Mouse (Mus musculus): ENCODE data around the gene Pfkm.

Gene Pfkm

DNA sequence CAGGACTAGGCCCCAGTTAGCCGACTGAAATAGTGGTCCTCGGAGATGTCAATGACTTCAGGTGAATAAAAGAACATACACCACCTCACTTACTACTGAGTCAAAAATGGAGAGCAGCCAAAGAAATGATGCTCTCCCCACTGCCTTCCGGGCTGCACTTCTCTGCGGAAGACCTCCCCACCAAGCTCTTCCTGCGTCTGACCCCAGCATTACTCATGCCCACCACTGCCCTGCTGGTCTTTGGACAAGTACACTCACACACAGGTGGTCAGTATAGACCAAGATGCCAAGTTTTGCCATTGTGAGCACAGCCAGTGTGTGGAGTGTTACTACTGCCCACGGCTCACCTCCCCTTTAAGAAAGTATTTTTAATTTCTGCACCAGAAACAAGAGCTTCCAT, 10.0 kb downstream of the Pfkm start:
- no peak for DNase-seq

GRCm38 (mm10) chr15:98106506-98106905, 14.1 kb downstream of the Pfkm start:
- DNase-seq = no peak

- no peak for DNase-seq
Observed at GRCm38 (mm10) chr15:98107230-98107629, 14.8 kb downstream of the Pfkm start.

GRCm38 (mm10) chr15:98107703-98108296, 15.4 kb downstream of the Pfkm start:
- DNase-seq = no peak

- peak; percentile 44 to 59 for DNase-seq
Observed at GRCm38 (mm10) chr15:98108297-98109152, 16.1 kb downstream of the Pfkm start.

- no peak for DNase-seq
Observed at GRCm38 (mm10) chr15:98111791-98112190, 19.4 kb downstream of the Pfkm start.

GRCm38 (mm10) chr15:98114098-98114851, 21.9 kb downstream of the Pfkm start:
- DNase-seq = no peak

- DNase-seq = no peak
Observed at GRCm38 (mm10) chr15:98114852-98115778, 22.7 kb downstream of the Pfkm start.

DNA sequence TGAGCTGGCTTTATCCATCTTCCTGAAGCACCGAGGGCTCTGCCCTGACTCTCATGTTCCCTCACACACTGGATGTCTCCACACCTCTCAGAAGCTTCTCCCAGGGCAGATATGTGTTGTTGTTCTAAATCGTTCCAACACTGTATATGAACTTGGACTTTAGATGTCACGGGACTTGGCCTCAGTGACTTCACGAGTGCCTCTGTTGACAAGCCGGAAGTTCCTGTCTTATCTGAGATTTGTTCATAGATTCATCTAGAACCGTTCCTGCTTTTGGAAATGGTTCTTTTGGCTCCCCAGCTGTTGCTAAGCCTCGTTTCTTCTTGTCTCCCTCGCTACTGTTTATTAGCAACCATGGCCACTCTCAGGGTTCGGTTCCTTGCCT, 23.4 kb downstream of the Pfkm start:
- no peak for DNase-seq

DNA sequence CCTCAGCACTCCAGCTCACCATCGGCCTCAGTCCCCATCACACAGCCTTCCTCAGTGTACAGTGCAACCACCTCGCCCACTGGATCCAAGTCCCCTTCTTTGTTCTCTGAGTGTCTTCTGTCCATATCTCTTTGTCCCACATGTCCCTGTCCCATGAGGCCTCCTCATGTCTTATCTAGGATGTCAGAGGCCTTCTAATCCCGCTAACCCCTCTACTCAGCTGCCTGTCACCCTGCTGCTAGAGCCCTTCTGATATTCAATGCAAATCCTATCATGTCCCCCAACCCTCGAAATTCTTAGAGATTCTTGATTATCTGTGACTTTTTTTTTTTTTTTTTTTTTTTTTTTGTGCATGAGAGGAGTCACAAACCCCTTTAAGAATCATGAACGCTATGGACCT, 23.9 kb downstream of the Pfkm start:
- no peak for DNase-seq

DNA sequence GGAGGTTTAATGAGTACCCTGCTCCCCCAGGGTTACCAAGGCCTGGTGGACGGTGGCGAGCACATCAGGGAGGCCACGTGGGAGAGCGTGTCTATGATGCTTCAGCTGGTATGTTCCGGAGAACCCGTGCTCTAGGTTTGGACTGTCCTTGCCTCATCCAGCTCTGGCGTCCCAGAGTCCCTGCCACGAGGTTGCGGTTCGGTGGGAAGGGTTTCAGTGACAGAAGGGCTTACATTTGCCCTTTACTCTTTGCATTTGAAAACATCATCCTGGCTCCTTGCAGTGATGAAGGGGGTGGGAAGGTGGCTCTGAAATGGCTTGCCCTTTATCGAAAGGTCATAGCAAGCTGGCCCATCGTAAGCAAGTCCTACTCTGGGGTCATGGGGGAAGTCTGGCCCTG, 27.0 kb downstream of the Pfkm start:
- DNase-seq = no peak

GRCm38 (mm10) chr15:98120831-98121230, 28.4 kb downstream of the Pfkm start:
- no peak for DNase-seq

DNA sequence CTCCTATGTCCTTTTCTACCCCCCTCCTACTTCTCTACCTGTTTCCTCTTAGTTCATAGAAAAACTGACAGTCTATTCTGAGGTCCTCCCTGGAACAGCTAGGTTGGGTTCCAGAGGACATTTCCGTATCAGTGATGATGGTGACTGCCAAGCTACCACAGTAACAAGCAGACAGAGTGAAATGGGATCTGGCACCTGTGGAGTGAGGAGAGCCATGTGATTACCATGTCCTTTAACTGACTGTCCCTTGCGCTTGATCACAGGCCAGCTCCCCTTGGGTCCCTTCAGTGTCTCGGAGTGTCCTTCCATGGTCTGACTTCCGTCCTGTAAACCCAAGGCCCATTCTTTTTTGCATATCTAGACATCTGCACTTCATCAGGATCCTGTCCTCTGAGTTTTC, 38.6 kb downstream of the Pfkm start:
- no peak for DNase-seq

GRCm38 (mm10) chr15:98131451-98131850, 39.1 kb downstream of the Pfkm start:
- DNase-seq = no peak

DNA sequence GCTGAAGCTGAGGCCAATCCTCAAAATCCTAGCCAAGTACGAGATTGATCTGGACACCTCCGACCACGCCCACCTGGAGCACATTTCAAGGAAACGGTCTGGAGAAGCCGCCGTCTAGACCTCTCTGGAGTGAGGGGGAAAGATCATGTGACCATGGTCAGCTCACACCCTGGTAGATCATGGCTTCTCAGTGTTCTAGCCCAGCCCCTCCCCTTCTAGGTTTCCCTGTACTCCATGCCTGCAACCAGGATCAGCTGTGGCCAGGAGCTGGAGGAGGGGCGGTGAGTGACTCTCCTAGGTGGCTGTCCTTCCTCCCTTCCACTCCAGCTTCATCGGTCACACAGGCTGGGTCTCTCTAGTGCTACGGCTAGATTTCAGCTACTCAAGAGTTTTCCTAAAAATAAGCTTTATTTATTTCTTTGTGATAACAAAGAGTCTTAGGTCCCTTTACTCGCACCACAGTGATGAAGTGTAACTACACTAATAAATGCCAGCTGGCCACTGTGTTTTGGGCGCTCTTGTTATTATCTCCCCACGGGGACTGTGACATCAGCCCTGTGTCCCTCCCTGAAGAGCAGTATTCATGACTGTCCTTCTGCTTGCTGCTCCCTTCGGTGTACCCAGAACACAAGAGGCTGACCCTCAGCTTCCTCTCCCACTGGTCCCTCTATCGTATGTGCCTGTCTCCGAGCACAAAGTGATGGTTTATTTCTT, 39.7 kb downstream of the Pfkm start:
- DNase-seq = no peak

DNA sequence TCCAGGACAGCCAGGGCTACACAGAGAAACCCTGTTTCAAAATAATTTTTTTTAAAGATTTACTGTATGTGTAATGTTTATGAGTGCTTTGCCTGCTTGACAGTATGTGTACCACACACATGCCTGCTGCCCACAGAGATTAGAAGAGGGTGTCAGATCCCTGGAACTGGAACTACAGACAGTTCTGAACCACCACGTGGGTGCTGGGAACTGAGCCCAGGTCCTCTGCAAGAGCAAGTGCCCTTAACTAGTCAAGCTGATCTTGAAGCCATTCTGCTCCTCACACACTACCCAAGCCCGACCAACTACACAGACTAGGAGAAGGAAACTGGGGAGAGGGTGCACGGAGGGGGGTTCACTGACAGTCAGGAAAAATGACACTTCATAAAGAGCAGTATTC, 41.1 kb downstream of the Pfkm start:
- no peak for DNase-seq

DNA sequence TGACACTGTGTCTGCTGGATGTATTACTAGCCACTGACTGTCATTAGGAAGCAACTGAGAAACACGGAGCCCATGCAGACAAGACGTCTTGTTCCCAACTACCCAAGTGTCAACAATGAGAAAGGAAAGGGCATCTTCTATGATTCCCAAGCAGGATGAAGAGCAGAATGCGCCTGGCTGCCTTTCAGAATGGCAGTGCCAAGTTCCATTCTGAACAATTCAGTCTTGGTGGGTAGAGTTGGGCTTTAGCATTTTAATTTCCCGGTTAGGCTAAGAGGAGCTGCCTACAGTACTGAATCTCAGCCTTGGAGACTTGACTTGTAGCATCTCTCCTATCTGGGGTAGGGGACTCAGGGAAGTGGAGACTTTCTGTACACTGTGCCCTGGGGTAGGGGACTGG, 41.6 kb downstream of the Pfkm start:
- DNase-seq = no peak

DNA sequence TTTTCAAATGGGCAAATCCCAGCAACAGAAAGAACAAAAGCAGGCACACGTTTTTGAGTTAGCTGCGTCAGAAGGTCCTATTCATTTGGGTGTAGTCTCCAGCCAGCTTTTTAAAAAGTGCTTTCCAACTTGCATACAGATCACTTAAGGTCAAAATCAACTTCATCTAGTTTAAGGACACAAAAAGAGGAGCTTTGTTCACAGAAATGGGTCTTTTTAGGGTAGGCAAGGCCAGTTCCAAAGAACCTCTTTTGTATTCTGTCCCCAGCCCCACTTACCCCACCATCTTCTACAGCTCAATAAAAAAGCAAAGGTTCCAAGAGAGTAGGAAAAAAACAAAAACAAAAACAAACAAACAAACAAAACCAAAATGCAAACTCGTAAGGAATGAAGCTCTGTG, 42.3 kb downstream of the Pfkm start:
- no peak for DNase-seq

GRCm38 (mm10) chr15:98135671-98136070, 43.3 kb downstream of the Pfkm start:
- no peak for DNase-seq

DNA sequence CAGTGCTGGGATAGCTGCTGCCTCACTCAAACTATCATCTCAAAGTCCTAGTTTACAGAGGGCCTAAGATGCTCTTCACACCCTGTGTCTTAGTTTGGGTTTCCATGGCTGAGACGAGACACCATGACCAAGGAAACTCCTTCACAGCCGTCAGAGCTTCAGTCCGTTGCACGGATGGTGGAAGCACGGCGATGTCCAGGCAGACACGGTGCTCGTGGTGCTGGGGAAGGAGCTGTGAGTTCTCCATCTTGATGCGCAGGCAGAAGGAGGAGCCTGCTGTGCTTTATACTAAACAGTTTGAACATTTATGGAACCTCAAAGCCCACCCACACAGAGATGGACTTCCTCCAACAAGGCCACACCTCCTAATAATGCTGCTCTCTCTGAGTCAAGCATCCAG, 44.5 kb downstream of the Pfkm start:
- no peak for DNase-seq

DNA sequence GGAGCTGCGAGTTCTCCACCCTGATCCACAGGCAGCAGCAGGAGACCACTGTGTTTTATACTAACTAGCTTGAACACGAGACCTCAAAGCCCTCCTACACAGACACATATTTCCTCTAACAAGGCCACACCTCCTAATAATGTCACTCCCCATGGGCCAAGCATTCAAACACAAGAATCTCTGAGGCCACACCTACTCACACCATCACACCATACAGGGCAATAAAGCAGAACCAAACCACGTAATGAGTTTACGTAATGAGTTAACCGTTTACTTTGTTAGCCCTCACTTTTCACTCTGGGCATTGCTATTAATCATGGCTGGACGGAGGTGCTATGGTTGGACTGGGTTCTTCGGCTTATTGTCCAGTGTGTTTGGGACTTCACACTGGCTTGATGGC, 47.4 kb downstream of the Pfkm start:
- DNase-seq = no peak

DNA sequence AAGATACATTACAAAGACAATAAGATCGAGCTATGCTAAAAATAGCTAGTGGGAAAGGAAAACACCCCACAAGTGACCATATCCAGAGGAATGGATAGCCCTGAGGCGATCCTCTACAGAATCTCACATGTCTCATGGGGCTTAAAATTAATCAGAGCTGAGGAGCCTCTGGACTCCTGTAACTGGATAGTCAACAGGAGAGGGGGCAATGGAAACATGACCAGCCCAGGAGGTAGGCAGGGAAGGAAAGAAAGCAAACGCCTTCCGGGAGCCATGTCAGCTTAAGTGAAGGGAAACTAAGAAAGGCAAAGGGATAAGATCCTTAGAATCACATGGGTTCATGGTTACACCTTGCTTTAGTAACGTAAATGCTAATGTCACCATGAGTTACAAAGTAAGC, 48.4 kb downstream of the Pfkm start:
- DNase-seq = no peak

All from spleen, adult 18-20 months (tissue).